Mouse (Mus musculus) left cerebral cortex, adult 2 months (tissue): ENCODE data around the gene Clasrp. TPM values are rescaled to one million over a fixed set of nuclear protein-coding genes. Genes with fewer than 3 reads are reported as not detected.

Experiments used
- DNase-seq, 2 experiments: peaks; one replicate each; pipeline ENCODE4 v3.0.0; 2021 to 2022; ENCODE audit warnings: low spot score in 2 of 2, mixed read lengths in 1 of 2; ENCODE audit errors: extremely low spot score in 1 of 2
- H3K27ac ChIP-seq: fragments of 200-600 bp; 2 replicates; pipeline ENCODE4 v1.8.1; 2022
- H3K4me3 ChIP-seq: fragments of 200-600 bp; 2 replicates; pipeline ENCODE4 v1.8.1; 2022
- CTCF ChIP-seq: fragments of 200-600 bp; IDR thresholded peaks from 2 replicates; pipeline ENCODE4 v1.8.1; 2022; ENCODE audit warnings: antibody characterized with exemption, mild to moderate bottlenecking, moderate library complexity
- intact Hi-C: fragments of 180-260 bp; cut with DNase I; formaldehyde crosslinking; loops from one replicate; pipeline ENCODE4 v1.15.1; 2025
- total RNA-seq, 2 experiments: library from RNA; stranded (reverse); gene quantifications; 2 replicates each; pipeline ENCODE4 v1.2.3; 2021

Gene Clasrp
- total RNA-seq, 2 experiments from 2014 or later: 92.7 to 98.3 TPM

DNA sequence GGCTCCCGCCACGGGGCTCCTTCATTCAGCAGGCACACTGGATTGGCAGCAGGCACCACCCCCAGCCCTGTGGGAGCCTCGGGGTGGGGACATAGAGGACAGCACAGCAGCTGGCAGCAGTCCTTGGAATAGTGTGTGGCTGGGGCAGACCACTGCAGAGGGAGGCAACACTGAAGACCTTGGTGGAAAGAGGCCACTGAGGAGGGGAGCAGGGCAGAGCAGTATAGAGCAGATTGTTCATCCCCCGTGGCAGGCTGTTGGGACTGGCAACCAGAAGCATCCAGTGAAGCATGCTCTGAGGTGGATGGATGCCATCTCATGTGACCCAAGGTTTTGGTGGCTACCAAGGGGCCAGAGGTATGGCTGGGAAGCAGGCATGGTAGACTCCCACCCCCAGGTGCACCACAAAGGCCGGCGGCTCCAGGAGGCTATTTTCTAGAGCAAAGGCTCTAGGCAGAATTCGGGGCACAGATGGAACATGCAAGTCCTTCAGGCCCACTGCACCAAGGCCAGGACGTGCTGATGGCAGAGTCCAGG is 62.1 kb downstream of the Clasrp start:
- H3K4me3 ChIP-seq: no peak overlapping the region
- TF ChIP-seq CTCF: no peak
- no peak for DNase-seq
- intact Hi-C loops: no loop called here
- no peak overlapping the region for H3K27ac ChIP-seq

DNA sequence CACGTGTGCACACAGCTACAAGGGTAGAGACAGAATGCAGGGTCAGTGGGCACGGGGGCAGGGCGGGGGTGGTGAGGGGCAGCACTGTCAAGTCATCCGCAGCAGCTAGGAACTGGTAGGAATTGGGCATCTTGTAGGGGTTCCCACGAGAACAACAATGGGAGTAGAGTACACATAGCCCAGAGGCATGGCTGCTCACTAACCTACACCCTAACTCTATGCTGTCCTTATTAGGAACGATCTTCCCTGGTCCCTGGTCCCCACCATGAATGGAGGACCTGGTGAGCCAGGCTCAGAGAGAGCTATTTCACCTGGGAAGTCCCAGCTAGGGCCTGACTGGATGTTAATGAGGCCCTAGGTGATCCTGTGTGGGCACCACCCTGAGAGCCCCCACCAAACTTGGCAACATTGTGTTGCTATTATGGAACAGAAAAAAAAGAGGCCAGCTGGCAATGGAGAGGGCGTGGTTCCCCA is 62.6 kb downstream of the Clasrp start:
- TF ChIP-seq CTCF: no peak
- no peak for DNase-seq
- intact Hi-C loops: no loop called here
- Histone ChIP-seq H3K27ac (no peak overlapping the region), H3K4me3 (no peak overlapping the region)

DNA sequence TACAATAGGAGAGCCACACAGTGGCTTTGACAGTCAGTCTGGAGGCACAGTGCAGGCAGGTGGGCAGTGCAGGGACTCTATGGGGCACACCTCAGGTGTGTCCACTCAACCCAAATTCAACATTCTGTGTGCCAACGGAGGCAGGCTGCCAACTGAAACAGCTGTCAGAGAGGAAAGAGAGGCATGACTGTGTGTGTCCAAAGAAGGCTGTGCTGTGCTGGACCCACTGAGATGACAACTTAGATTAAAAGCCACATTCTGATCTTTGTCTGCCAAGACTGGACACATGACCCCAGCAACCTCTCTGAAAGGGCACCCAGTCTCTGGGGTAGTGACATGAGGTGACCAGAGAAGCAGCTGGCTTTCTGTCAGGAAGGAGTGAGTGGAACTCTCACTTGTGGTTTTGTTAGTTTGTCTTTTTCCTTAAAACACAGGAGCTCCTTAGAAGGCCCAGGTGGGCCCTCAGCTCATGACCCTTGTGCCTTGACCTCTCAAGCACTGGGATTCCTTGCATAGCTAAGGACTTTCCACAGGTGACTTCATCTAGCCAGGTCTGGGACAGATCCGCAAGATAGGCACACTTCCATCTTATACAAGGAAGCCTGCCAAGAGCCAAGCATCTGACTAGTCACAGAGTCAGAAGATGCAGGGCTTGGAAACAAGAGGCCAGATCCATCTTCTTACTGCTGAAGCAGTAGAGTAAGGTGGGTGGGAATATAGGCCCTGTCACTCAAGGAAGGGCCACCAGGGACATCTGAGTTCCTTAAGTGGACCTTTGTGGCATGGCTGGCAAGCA is 63.3 kb downstream of the Clasrp start:
- TF ChIP-seq CTCF: no peak
- Histone ChIP-seq H3K4me3 (no peak overlapping the region), H3K27ac (no peak overlapping the region)
- intact Hi-C loops: no loop called here
- no peak for DNase-seq

DNA sequence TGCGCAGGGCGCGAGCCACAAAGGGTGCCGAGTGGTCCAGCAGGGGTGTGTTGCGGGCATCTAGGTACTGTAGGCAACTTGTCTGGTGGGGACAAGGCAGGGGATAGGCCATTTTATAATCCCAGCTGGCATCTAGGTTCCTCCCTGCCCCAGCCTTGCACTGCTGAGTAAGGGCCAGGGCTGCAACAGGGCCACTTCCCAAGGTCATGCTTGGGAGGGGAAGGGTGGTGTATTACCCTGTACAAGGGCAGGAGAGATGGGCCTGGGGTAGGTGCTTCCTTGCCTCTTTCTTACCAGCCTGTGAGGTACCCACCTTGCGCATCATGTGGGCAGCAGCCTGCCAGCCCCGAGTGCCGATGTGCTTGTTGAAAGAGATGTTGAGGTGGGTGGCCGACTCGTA is 69.6 kb downstream of the Clasrp start:
- no peak overlapping the region for H3K4me3 ChIP-seq
- TF ChIP-seq CTCF: no peak
- no peak overlapping the region for H3K27ac ChIP-seq
- intact Hi-C loops: no loop called here
- no peak for DNase-seq

DNA sequence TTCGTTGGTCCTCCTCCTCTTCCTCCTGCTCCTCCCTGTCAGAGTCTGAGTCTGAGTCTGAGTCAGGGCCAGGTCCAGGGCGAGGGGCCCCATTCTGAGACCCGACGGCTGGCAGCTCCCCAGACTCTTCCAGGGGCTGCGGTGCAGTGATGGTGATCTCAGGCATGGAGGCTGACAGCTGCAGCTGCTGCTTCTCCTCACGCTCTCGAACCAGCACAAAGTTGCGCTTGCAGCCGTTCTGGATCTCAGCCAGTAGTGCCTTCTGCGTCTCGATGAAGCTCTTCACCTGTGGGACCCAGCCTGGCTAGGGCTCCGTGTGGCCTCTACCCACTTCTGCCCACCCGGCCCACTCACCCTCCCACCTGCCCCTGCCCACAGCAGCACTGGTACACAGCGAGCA is 72.0 kb downstream of the Clasrp start:
- no peak overlapping the region for H3K27ac ChIP-seq
- no peak overlapping the region for H3K4me3 ChIP-seq
- no peak for TF ChIP-seq CTCF
- DNase-seq: no peak
- intact Hi-C loops: no loop called here

DNA sequence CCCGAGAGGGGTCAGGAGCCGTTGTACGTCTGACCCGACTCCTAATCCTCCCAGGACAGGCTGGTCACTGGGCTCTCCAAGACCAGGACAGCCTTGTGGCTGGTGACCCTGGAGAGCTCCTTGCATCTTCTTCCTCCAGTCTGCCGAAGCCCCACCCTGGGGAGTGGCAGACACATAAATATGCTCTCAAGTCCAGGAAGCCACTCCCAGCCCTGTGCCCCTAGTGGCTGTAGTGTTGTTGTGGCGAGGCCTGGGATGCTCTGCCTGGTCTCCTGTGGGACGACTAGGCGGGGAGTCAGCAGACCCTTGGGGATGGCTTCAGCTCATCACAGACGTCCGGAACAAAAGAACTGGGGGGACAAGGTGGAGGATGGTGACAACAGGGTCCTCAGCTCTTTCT is 73.2 kb downstream of the Clasrp start:
- intact Hi-C loops: no loop called here
- Histone ChIP-seq H3K27ac (no peak overlapping the region), H3K4me3 (no peak overlapping the region)
- DNase-seq: no peak
- no peak; the same call in 1 of the 2 replicates for TF ChIP-seq CTCF

Other genes with a start within 250 kb of the Clasrp start
- gene Cd3eap, start 245.0 kb downstream of the Clasrp start, total RNA-seq: 10 to 100 TPM; 17.0 to 17.8 TPM
- gene Ppp1r13l, start 244.7 kb downstream of the Clasrp start, total RNA-seq: 1 to 10 TPM; 7.7 to 7.8 TPM
- gene Ercc2, start 222.5 kb downstream of the Clasrp start, total RNA-seq: 10 to 100 TPM; 37.2 TPM
- 1 to 10 TPM; 2.4 to 4.1 TPM for gene Klc3, start 200.4 kb downstream of the Clasrp start, total RNA-seq
- gene Ckm, start 199.7 kb downstream of the Clasrp start, total RNA-seq: not detected
- 10 to 100 TPM; 79.1 to 79.5 TPM for gene Mark4, start 145.7 kb downstream of the Clasrp start, total RNA-seq
- under 1 TPM; 0.26 to 0.36 TPM for gene Exoc3l2, start 141.2 kb downstream of the Clasrp start, total RNA-seq
- 1 to 10 TPM; 6.7 to 7.9 TPM for gene Bloc1s3, start 96.1 kb downstream of the Clasrp start, total RNA-seq
- 10 to 100 TPM; 16.6 to 18.4 TPM for gene Trappc6a, start 96.1 kb downstream of the Clasrp start, total RNA-seq
- gene Nkpd1, start 86.6 kb downstream of the Clasrp start, total RNA-seq: under 1 TPM; 0.44 to 0.84 TPM
- gene Ppp1r37, start 41.4 kb downstream of the Clasrp start, total RNA-seq: 100 to 1,000 TPM; 148 to 150 TPM
- 1 to 10 TPM; 1.5 to 2.0 TPM for gene Zfp296, start 27.2 kb downstream of the Clasrp start, total RNA-seq
- gene Gemin7, start 26.9 kb downstream of the Clasrp start, total RNA-seq: 10 to 100 TPM; 50.1 to 50.8 TPM
- 1 to 10 TPM; 7.2 to 7.7 TPM for gene Relb, start 25.0 kb upstream of the Clasrp start, total RNA-seq
- 100 to 1,000 TPM; 137 to 139 TPM for gene Clptm1, start 60.5 kb upstream of the Clasrp start, total RNA-seq
- not detected for gene Apoc2, start 73.5 kb upstream of the Clasrp start, total RNA-seq
- not detected for gene Gm44805, start 76.9 kb upstream of the Clasrp start, total RNA-seq
- gene Apoc4, start 77.0 kb upstream of the Clasrp start, total RNA-seq: not detected
- 1 to 10 TPM; 3.5 to 3.7 TPM for gene Apoc1, start 88.2 kb upstream of the Clasrp start, total RNA-seq
- gene Apoe, start 94.7 kb upstream of the Clasrp start, total RNA-seq: 1,000 to 10,000 TPM; 1,824 to 1,912 TPM
- gene Tomm40, start 111.0 kb upstream of the Clasrp start, total RNA-seq: 100 to 1,000 TPM; 117 TPM
- 1 to 10 TPM; 7.9 to 8.2 TPM for gene Nectin2, start 146.0 kb upstream of the Clasrp start, total RNA-seq
- gene Bcam, start 166.5 kb upstream of the Clasrp start, total RNA-seq: 10 to 100 TPM; 12.2 to 15.1 TPM
- not detected for gene Cblc, start 192.3 kb upstream of the Clasrp start, total RNA-seq
- gene Bcl3, start 218.3 kb upstream of the Clasrp start, total RNA-seq: under 1 TPM; 0.56 to 0.77 TPM
- gene Gm19345, start 247.5 kb upstream of the Clasrp start, total RNA-seq: 1 to 10 TPM; 1.7 to 2.2 TPM